Mouse (Mus musculus) thymus, adult 2 months (tissue): ENCODE results near the gene Klri2.

ENCODE experiments used
- CTCF ChIP-seq: fragments of 200-500 bp; IDR thresholded peaks from 2 replicates; pipeline ENCODE4 v1.5.1; 2012; ENCODE audit warnings: mild to moderate bottlenecking, control low read depth, low read length, moderate library complexity, borderline replicate concordance; ENCODE audit not compliant: control insufficient read depth, poor library complexity, insufficient read depth; ENCODE audit errors: extremely low read depth
- POLR2A ChIP-seq: fragments of 200-500 bp; IDR thresholded peaks from 2 replicates; pipeline ENCODE4 v1.6.1; 2012; ENCODE audit warnings: mild to moderate bottlenecking, low read length, control low read depth, moderate library complexity; ENCODE audit not compliant: control insufficient read depth, poor library complexity, insufficient read depth; ENCODE audit errors: extremely low read depth

- TF ChIP-seq CTCF (no peak), POLR2A (no peak)
Observed at GRCm38 (mm10) chr6:129747654-129748032, 7.4 kb upstream of the Klri2 start.
